Mouse (Mus musculus) forebrain, embryonic 10.5 days (tissue): ENCODE measurements at regions not wholly inside any gene's neighbourhood (a gene's known extent, or its start where the extent isn't known, plus 50 kb on each side); places are given as distances from the start of the nearest gene placed in this dataset.

ENCODE experiments used
- DNase-seq: peaks from one replicate; pipeline ENCODE4 v3.0.0-alpha.2; 2017; ENCODE audit warnings: low spot score; ENCODE audit errors: extremely low spot score
- H3K27ac ChIP-seq: fragments of 300-500 bp; sonication (generic); 2 replicates; pipeline ENCODE4 v1.5.1; 2016; ENCODE audit warnings: mild to moderate bottlenecking
- H3K27me3 ChIP-seq: fragments of 300-500 bp; sonication (generic); 2 replicates; pipeline ENCODE4 v1.6.1; 2016; ENCODE audit warnings: mild to moderate bottlenecking; ENCODE audit not compliant: poor library complexity, severe bottlenecking
- H3K36me3 ChIP-seq: fragments of 300-500 bp; sonication (generic); replicated peaks from 2 replicates; pipeline ENCODE4 v1.6.1; 2016; ENCODE audit warnings: mild to moderate bottlenecking, moderate library complexity
- H3K4me1 ChIP-seq: fragments of 300-500 bp; sonication (generic); 2 replicates; pipeline ENCODE4 v1.6.1; 2016
- H3K4me3 ChIP-seq: fragments of 300-500 bp; sonication (generic); 2 replicates; pipeline ENCODE4 v1.5.1; 2016; ENCODE audit warnings: mild to moderate bottlenecking, moderate library complexity
- H3K9me3 ChIP-seq: fragments of 300-500 bp; sonication (generic); 2 replicates; pipeline ENCODE4 v1.6.1; 2016; ENCODE audit warnings: mild to moderate bottlenecking, moderate library complexity
- WGBS: fragments of 180-500 bp; shearing (Covaris S2); methylation state at CpG from one replicate; pipeline ENCODE4 v1.1.7; 2016; 5-methylcytosine and 5-hydroxymethylcytosine counted together

DNA sequence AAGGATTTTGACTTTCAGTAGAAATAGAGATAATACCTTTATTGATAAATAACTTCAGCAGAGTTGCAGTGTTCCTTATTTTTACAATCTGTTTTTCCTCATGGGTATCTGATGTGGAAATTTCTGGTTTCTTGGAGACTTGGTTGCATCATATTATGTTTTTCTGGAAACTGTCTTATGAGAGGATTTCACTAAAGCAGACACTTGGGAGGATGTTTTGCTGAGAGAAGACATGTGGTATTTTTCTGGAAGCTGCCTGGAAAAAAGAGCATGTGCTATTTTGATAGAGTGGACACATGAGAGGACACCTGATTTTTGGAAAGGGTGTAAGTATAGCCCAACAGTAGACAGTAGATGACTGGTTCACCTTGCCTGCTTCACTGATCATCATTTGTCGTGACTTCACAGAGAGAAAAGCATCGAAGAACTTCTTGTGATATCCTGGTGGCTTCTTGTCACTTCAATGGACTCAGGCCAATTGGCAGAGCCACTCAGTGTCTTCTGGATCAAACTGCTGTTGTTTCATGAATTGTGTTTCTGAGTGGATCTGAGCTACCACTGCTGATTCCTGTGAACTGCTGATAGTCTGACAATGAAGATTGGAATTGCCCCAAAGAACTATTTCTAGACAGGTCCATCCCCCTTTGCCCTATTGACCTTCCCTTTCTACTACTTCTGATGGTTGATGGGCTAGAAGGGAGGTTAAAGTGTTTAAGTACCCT, 238.8 kb downstream of the Fbxo8 start:
- Histone ChIP-seq H3K27me3 (no peaks in the 10 kb centered on the region), H3K36me3 (no peaks in the 10 kb centered on the region), H3K9me3 (no peaks in the 10 kb centered on the region), H3K4me3 (no peak overlapping the region), H3K27ac (no peak overlapping the region), H3K4me1 (no peaks in the 10 kb centered on the region)
- 95% methylated on average over 2 of the region's 2 CpGs for WGBS
- DNase-seq, result no peak

DNA sequence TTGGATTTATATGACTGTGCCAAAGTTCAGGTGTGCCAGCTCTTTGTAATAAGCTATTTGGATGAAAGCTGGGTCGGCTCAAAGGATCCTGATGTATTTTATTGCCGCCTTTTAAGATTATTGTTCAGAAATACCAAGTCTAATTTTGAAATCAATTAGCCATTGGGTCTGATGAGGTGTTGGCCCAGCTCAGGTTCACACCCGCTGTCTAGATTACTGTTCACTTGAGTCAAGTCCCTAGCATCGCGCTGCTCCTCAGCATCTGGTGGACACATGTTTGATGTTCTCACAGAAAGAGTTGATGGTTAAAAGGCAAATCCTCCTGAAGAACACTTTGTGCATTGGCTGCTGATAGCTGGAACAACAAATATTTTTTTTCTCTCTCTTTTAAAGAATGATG, 281.8 kb downstream of the Fbxo8 start:
- DNase-seq, result no peak

DNA sequence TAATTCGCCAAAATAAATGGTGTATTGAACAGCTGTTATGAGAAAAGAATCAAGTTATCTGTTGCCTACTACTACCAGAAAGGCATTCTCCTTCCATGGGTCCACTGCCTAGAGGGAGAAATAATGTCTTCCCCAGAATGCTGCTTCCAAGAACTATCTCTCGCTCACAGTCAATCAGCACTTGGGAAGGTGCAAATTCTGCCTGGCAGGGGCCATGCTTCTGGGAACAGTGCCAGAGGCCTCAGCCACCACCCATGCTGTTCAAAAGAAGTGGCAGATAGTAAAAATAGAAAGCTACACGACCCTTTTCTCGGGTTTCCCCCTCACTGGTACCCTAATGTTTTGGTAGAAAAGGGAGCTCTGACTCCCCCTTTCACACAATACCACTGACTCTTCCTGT, 282.2 kb downstream of the Fbxo8 start:
- DNase-seq, result no peak
- Histone ChIP-seq H3K4me1 (no peaks in the 10 kb centered on the region), H3K36me3 (no peaks in the 10 kb centered on the region), H3K9me3 (no peaks in the 10 kb centered on the region; the same call in 1 of the 2 replicates), H3K27ac (no peak overlapping the region), H3K4me3 (no peak overlapping the region), H3K27me3 (no peaks in the 10 kb centered on the region)
- 65% methylated on average over 4 of the region's 4 CpGs for WGBS

More for the DNA sequence above, 281.8 kb downstream of the Fbxo8 start:
- H3K4me1 ChIP-seq, result no peaks in the 10 kb centered on the region
- H3K36me3 ChIP-seq, result no peaks in the 10 kb centered on the region
- H3K4me3 ChIP-seq, result no peak overlapping the region
- H3K9me3 ChIP-seq, result no peaks in the 10 kb centered on the region; the same call in 1 of the 2 replicates
- H3K27ac ChIP-seq, result no peak overlapping the region
- H3K27me3 ChIP-seq, result no peaks in the 10 kb centered on the region
- 93% methylated on average over 5 of the region's 5 CpGs for WGBS

DNA sequence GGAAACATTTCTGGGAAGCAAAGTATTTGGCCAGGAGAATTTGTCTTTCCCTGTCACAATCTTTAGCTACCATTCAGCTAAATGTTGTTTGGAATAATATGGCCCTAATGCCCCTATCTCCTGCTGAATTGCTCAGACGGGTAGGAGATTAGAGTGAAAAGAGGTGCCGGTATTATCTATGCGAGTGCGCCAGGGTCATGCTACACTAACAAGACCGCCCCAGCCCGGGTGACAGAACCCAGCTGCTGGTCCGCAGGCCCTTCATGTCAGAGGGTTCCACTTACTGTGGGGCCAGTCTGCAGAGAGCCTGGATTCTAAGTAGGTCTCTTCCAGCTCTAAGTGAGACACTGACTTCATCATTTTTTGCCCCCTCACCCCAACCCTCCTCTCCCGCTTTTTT, 332.6 kb downstream of the Fbxo8 start:
- Histone ChIP-seq H3K4me3 (no peak overlapping the region), H3K4me1 (no peaks in the 10 kb centered on the region), H3K36me3 (no peaks in the 10 kb centered on the region), H3K27ac (no peak overlapping the region), H3K27me3 (no peaks in the 10 kb centered on the region), H3K9me3 (no peaks in the 10 kb centered on the region)
- 59% methylated on average over 8 of the region's 8 CpGs for WGBS
- DNase-seq, result no peak

DNA sequence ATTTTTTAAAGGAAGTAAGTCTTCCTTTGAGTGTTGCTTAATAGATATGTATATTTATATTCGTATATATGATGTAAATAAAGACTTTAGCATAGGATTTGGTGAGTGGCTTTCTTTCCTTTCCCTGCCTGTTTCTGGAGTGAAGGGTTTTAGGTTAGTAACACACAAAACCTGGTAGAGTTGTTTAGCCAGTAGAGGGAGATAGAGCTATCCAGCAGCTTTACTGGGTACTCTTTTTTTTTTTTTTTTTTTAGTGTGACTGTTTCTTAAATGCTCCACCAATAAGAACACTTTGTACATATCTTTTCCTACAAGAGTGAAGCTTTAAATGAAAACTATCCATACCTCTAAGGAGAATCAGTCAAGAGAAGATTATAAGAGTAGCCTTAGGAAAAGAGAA, 333.3 kb downstream of the Fbxo8 start:
- no peak for DNase-seq
- H3K27ac ChIP-seq, result no peak overlapping the region
- WGBS, result 30% methylated on average over 1 of the region's 1 CpGs

DNA sequence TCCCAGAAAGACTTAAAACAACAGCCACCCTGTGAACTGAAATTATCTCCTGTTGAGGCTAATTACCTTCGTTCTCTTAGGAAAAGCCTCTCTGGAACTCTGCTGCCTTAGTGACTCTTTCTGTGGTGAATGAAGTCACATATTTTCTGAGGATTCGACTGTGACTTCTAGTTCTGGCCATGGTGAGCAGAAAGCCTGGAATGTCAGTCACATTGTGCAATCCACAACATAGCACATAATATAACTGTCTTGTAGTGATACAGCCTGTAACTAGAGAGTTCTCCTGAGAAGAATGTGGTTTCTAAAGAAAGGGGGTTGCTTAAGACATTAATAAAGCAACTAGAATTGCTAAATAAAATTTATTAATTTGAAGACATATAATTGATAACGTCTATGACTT, 342.7 kb downstream of the Fbxo8 start:
- H3K27ac ChIP-seq, result no peak overlapping the region
- no peak overlapping the region for H3K4me3 ChIP-seq
- no peaks in the 10 kb centered on the region for H3K36me3 ChIP-seq
- no peaks in the 10 kb centered on the region for H3K4me1 ChIP-seq
- WGBS, result 58% methylated on average over 3 of the region's 3 CpGs
- H3K27me3 ChIP-seq, result no peaks in the 10 kb centered on the region
- DNase-seq, result no peak
- H3K9me3 ChIP-seq, result no peaks in the 10 kb centered on the region

More for the DNA sequence above, 333.3 kb downstream of the Fbxo8 start:
- no peaks in the 10 kb centered on the region for H3K9me3 ChIP-seq
- H3K4me1 ChIP-seq, result no peaks in the 10 kb centered on the region
- no peak overlapping the region for H3K4me3 ChIP-seq
- H3K36me3 ChIP-seq, result no peaks in the 10 kb centered on the region
- H3K27me3 ChIP-seq, result no peaks in the 10 kb centered on the region

DNA sequence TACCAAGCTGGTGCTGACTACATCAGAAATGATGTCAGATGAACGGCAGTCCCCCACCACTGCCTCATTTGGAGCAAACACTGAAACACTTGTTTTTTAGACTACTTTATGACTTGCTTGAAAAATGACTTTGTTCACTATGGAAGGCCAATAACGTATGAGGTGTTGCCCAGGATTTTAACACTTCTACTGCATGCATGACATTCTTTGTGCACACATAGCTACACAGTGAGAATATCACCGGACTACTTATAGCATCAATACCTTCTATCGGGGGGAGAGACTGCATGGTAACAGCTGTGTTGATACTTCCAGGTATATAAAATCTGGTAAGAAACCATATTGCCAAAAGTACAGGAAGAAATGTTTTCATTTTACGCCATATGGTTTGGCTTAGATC, 364.5 kb downstream of the Fbxo8 start:
- H3K27me3 ChIP-seq, result no peaks in the 10 kb centered on the region
- WGBS, result 96% methylated on average over 5 of the region's 5 CpGs
- H3K27ac ChIP-seq, result no peak overlapping the region
- DNase-seq, result no peak
- H3K4me3 ChIP-seq, result no peak overlapping the region
- H3K9me3 ChIP-seq, result no peaks in the 10 kb centered on the region
- H3K4me1 ChIP-seq, result no peaks in the 10 kb centered on the region
- no peaks in the 10 kb centered on the region for H3K36me3 ChIP-seq

DNA sequence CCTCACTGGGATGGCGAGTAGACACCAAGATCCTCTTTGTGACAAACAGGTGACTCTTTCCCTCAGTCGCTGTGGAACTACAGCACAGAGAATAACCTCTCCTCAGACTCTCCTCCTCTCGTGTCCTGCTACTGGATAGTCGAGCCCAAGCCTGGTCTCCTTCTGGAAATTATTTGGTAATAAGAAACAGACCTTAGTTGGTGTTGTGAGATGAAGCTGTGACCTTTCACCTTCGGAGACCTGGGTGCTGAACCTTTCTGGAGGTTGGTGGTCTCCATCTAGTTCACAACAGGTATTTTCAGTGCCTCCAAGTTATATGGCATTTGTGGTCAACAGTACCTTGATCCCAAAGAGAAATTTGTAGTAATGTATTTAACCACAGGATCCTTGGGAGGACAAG, 365.1 kb downstream of the Fbxo8 start:
- Histone ChIP-seq H3K27me3 (no peaks in the 10 kb centered on the region), H3K4me3 (no peak overlapping the region), H3K36me3 (no peaks in the 10 kb centered on the region), H3K4me1 (no peaks in the 10 kb centered on the region), H3K27ac (no peak overlapping the region), H3K9me3 (no peaks in the 10 kb centered on the region)
- WGBS, result 83% methylated on average over 5 of the region's 5 CpGs
- no peak for DNase-seq

DNA sequence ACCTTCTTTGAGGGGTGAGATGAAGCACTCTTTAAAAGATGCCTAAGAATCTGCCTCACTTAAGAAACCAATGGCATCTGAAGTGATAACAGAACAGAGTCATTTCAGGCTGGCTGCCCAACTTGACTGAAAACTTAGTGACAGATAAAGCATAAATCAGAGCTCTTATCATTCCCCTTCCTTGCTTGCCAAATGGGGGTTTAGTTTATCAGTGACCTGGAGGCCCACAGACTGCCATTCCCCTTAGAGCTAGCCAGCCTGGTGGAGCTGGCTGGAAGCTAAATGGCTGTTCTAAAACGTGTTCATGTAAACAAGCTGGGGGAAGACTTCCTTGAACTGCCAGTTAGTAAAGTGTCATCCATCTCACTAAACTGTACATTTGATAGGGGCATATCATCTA, 373.8 kb downstream of the Fbxo8 start:
- Histone ChIP-seq H3K36me3 (no peaks in the 10 kb centered on the region), H3K27me3 (no peaks in the 10 kb centered on the region), H3K27ac (no peak overlapping the region), H3K4me3 (no peak overlapping the region), H3K9me3 (no peaks in the 10 kb centered on the region), H3K4me1 (0 out of 2 replicates have a peak, but pooled peaks cover 2% of the 10 kb centered on the region)
- DNase-seq, result no peak
- WGBS, result 45% methylated on average over 1 of the region's 1 CpGs

DNA sequence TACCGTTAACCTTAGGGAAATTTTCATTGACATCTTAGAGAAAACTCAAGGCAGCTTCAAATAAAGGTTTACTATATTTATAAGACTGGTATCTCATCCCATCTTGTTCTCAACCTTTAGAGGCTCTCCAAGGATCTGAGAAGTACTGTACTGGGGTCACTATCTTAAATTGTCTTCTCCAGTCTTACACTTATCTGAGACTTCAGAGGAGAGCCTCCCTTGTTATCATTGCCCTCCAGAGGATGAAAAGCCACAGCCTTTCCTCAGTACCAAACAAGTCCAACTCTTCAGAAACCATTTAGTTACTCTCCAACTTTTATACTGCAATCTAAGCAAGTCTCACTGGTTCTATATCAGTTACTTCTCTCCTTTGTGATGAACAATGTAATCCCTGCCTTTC, 376.3 kb downstream of the Fbxo8 start:
- Histone ChIP-seq H3K27ac (no peak overlapping the region), H3K27me3 (no peaks in the 10 kb centered on the region), H3K9me3 (no peaks in the 10 kb centered on the region), H3K36me3 (no peaks in the 10 kb centered on the region), H3K4me3 (no peak overlapping the region), H3K4me1 (0 out of 2 replicates have a peak, but pooled peaks cover 2% of the 10 kb centered on the region)
- 89% methylated on average over 1 of the region's 1 CpGs for WGBS
- DNase-seq, result no peak

DNA sequence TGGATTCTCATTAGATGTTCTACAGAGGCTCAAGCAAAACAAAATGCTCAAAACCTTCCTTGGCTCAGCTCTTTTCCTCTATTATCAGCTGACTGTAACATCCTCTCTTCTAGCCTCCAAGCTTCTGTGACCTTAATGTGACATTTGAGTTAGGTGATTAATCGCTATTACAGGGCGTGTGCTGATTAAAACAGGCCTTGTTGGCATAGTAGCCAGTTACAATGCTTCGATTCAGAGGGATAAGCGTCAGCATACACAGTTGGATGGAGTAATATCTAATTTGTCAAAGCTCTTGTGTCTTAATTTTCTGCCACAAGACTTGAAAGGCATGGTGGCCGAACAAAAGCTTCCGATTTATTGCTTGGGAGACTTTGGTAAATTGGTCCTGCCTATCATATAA, 378.2 kb downstream of the Fbxo8 start:
- no peak for DNase-seq
- no peak overlapping the region for H3K4me3 ChIP-seq
- H3K36me3 ChIP-seq, result no peaks in the 10 kb centered on the region
- H3K9me3 ChIP-seq, result no peaks in the 10 kb centered on the region
- H3K27ac ChIP-seq, result no peak overlapping the region
- 0 out of 2 replicates have a peak, but pooled peaks cover 2% of the 10 kb centered on the region for H3K4me1 ChIP-seq
- WGBS, result 67% methylated on average over 6 of the region's 6 CpGs
- no peaks in the 10 kb centered on the region for H3K27me3 ChIP-seq

DNA sequence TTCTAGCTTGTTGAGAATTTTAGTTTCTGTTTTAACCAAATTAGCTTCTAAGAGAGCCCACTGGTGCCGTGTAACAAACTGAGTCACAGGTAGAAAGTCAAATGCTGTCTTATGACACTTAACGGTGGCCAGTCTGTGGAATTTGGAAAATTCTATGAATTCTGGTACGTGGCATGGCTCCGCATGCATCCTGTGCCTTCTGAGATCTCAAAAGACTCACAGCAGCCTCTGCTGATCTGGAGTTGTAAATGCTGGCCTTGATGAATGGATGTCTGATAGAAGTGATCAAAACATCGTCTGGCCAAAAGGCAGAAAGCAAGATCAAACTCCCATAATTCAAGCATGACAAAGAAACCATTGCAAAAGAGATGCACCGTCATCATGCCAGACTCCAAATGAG, 381.5 kb downstream of the Fbxo8 start:
- DNase-seq, result no peak
- no peak overlapping the region for H3K4me3 ChIP-seq
- H3K27me3 ChIP-seq, result no peaks in the 10 kb centered on the region
- 80% methylated on average over 6 of the region's 6 CpGs for WGBS
- no peaks in the 10 kb centered on the region for H3K36me3 ChIP-seq
- H3K9me3 ChIP-seq, result no peaks in the 10 kb centered on the region
- H3K27ac ChIP-seq, result no peak overlapping the region
- H3K4me1 ChIP-seq, result 0 out of 2 replicates have a peak, but pooled peaks cover 2% of the 10 kb centered on the region

DNA sequence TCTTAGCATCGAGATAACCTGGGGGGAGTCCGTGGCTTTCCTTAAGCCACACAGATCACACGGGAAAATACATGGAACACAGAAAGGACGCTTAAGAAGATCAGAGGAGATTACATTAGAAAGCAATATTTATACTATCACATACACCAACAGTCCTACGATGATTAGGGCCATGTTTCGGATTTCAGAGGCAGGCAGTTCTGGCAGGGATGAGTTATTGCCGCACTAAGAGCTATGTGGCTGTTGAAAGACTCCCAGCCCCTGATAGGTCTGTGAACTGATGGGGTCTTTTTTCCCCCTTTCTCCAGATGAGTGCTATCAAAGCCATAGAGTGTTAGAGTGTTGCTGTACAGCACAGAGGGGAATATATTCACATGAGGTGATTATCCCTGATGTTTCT, 358.6 kb upstream of the Hand2 start:
- no peaks in the 10 kb centered on the region for H3K36me3 ChIP-seq
- H3K27me3 ChIP-seq, result no peaks in the 10 kb centered on the region
- no peaks in the 10 kb centered on the region for H3K4me1 ChIP-seq
- WGBS, result 86% methylated on average over 7 of the region's 7 CpGs
- H3K4me3 ChIP-seq, result no peak overlapping the region
- DNase-seq, result no peak
- H3K27ac ChIP-seq, result no peak overlapping the region
- no peaks in the 10 kb centered on the region for H3K9me3 ChIP-seq

DNA sequence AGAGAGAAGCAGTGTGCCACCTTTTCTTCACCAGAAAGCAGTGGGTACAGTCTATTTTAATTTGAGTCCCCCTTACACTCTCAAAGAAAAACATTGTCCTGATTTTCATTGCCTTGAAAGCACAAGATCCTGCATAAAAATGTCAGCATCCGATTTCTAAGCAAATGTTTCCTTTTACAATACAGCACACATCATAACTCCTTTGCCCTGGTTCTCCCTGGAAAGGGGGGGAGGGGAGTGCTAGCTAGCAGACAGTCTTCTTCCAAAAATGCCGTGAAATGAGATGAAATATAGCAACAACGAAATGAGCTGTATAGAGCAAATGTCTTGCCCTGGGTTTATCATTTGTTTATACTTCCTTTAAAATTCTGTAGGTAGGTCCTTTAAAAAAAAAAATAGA, 350.5 kb upstream of the Hand2 start:
- WGBS, result 86% methylated on average over 3 of the region's 3 CpGs
- no peaks in the 10 kb centered on the region for H3K4me1 ChIP-seq
- H3K27me3 ChIP-seq, result no peaks in the 10 kb centered on the region
- no peak for DNase-seq
- H3K36me3 ChIP-seq, result no peaks in the 10 kb centered on the region
- H3K4me3 ChIP-seq, result no peak overlapping the region
- no peaks in the 10 kb centered on the region for H3K9me3 ChIP-seq
- H3K27ac ChIP-seq, result no peak overlapping the region
